Mouse (Mus musculus): ENCODE data around the gene Stard10.

Stard10 gene

GRCm38 (mm10) chr7:101332045-101332831 lies 15.4 kb downstream of the Stard10 start:
- DNase-seq, result no peak

- no peak for DNase-seq
Observed at GRCm38 (mm10) chr7:101335228-101335627, 18.3 kb downstream of the Stard10 start.

- no peak for DNase-seq
Observed at GRCm38 (mm10) chr7:101336686-101337085, 19.8 kb downstream of the Stard10 start.

GRCm38 (mm10) chr7:101337401-101337800 lies 20.5 kb downstream of the Stard10 start:
- no peak for DNase-seq

- DNase-seq, result no peak
Observed at GRCm38 (mm10) chr7:101341405-101341804, 24.5 kb downstream of the Stard10 start.

- DNase-seq, result no peak
Observed at GRCm38 (mm10) chr7:101343135-101343534, 26.2 kb downstream of the Stard10 start.

GRCm38 (mm10) chr7:101344892-101345291 lies 28.0 kb downstream of the Stard10 start:
- no peak for DNase-seq

- DNase-seq, result no peak
Observed at GRCm38 (mm10) chr7:101346991-101347390, 30.1 kb downstream of the Stard10 start.

- DNase-seq, result peak; percentile 73 to 78
Observed at GRCm38 (mm10) chr7:101347767-101348270, 30.9 kb downstream of the Stard10 start, which contains the start of gene Arap1. Gene Arap1, plus strand, starts transcription at chr7:101348067.

GRCm38 (mm10) chr7:101348312-101348711 lies 31.4 kb downstream of the Stard10 start:
- DNase-seq, result no peak

- DNase-seq, result no peak
Observed at GRCm38 (mm10) chr7:101349861-101350260, 33.0 kb downstream of the Stard10 start.

GRCm38 (mm10) chr7:101352404-101352803 lies 35.5 kb downstream of the Stard10 start:
- DNase-seq, result no peak

- DNase-seq, result peak; percentile 57 to 68
Observed at GRCm38 (mm10) chr7:101354423-101354822, 37.5 kb downstream of the Stard10 start.

- no peak for DNase-seq
Observed at GRCm38 (mm10) chr7:101355551-101356100, 38.7 kb downstream of the Stard10 start.

GRCm38 (mm10) chr7:101356868-101357267 lies 40.0 kb downstream of the Stard10 start:
- peak in 1 of 2 experiments; percentile 51 for DNase-seq

- no peak for DNase-seq
Observed at GRCm38 (mm10) chr7:101360406-101360805, 43.5 kb downstream of the Stard10 start.

GRCm38 (mm10) chr7:101361021-101361420 lies 44.1 kb downstream of the Stard10 start:
- DNase-seq, result no peak

- DNase-seq, result no peak
Observed at GRCm38 (mm10) chr7:101361767-101362166, 44.9 kb downstream of the Stard10 start.

GRCm38 (mm10) chr7:101362791-101363191 lies 45.9 kb downstream of the Stard10 start:
- no peak for DNase-seq

- no peak for DNase-seq
Observed at GRCm38 (mm10) chr7:101363914-101364313, 47.0 kb downstream of the Stard10 start.

GRCm38 (mm10) chr7:101367901-101368852 lies 51.3 kb downstream of the Stard10 start:
- DNase-seq, result no peak

GRCm38 (mm10) chr7:101369666-101370065 lies 52.8 kb downstream of the Stard10 start:
- DNase-seq, result no peak

- no peak for DNase-seq
Observed at GRCm38 (mm10) chr7:101373082-101373481, 56.2 kb downstream of the Stard10 start.
